Mouse (Mus musculus): Measurements from ENCODE around the gene Caskin2.

- TF ChIP-seq TAL1 (conservative IDR thresholded peaks at IDR 0.05; ENCODE audit: low read depth, low read length) (no peak), CTCF (IDR thresholded peaks at IDR 0.05; ENCODE audit: low read depth, low read length) (no peak), GATA1 (IDR thresholded peaks at IDR 0.05; ENCODE audit: borderline replicate concordance, low read length) (no peak)
Observed at GRCm38 (mm10) chr11:115780141-115781070, 33.0 kb downstream of the Caskin2 start.

Measured in G1E (cell line).